Mouse (Mus musculus) C2C12 (cell line): ENCODE data around the gene Mns1.
A peak's percentile ranks its signal among the peaks of the same experiment; 100 is the strongest.

Experiments used
- CEBPB ChIP-seq: IDR thresholded peaks from one replicate; pipeline ENCODE4 v1.6.1; 2011; ENCODE audit warnings: low read depth, mild to moderate bottlenecking, control low read depth, moderate library complexity
- CTCF ChIP-seq: IDR thresholded peaks from one replicate; pipeline ENCODE4 v1.5.1; 2011; ENCODE audit not compliant: control insufficient read depth, insufficient read depth, insufficient read length
- MAX ChIP-seq: IDR thresholded peaks from one replicate; pipeline ENCODE4 v1.6.1; 2011; ENCODE audit warnings: mild to moderate bottlenecking, control low read depth
- MYOD1 ChIP-seq: IDR thresholded peaks from one replicate; pipeline ENCODE4 v1.6.1; 2011; ENCODE audit warnings: low read depth; ENCODE audit not compliant: control insufficient read depth, insufficient read length
- MYOG ChIP-seq: IDR thresholded peaks from one replicate; pipeline ENCODE4 v1.6.1; 2011; ENCODE audit not compliant: control insufficient read depth, insufficient read length; ENCODE audit errors: extremely low read depth
- USF1 ChIP-seq: IDR thresholded peaks from one replicate; pipeline ENCODE4 v1.6.1; 2011; ENCODE audit warnings: low read depth, mild to moderate bottlenecking, control low read depth, moderate library complexity

DNA sequence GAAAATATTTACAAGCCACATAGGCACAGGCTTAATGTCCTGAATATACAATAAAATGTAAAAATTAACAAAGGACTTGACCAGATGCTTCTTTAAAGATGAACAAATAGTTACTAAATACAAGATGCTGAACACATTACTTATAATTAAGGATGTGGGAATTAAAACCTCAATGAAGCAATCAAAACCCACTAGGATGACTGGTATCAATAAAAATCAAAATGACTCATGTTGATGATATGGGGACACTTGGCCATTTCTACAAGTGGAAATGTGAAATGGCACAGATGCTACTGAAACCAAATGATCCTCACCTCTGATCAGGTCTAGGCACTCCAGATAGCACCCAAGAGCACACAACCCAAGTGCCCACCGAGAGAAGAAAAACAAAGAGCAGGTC is 27.0 kb downstream of the Mns1 start:
- TF ChIP-seq CTCF (no peak), CEBPB (peak; percentile 68), USF1 (no peak), MYOD1 (no peak), MAX (no peak), MYOG (no peak)
